Mouse (Mus musculus) spleen, adult 2 months (tissue): ENCODE results near the gene Olfr1112.

Experiments
- CTCF ChIP-seq: fragments of 200-500 bp; IDR thresholded peaks from 2 replicates; pipeline ENCODE4 v1.5.1; 2011; ENCODE audit warnings: mild to moderate bottlenecking, inconsistent platforms; ENCODE audit not compliant: insufficient read depth, insufficient read length, insufficient replicate concordance; ENCODE audit errors: extremely low read depth
- POLR2A ChIP-seq: fragments of 200-500 bp; IDR thresholded peaks from 2 replicates; pipeline ENCODE4 v1.6.1; 2011; ENCODE audit warnings: low read depth, low read length, inconsistent platforms

GRCm38 (mm10) chr2:87208670-87209069, 21.1 kb downstream of the Olfr1112 start, which contains the start of gene Olfr1113:
- TF ChIP-seq POLR2A (no peak), CTCF (no peak)
